Mouse (Mus musculus) cerebral cortex, adult 2 months (tissue): Measurements from ENCODE around the gene Ubash3b.

Source experiments
- WGBS: fragments of 180-500 bp; shearing (Covaris S2); methylation state at CpG from one replicate; pipeline ENCODE4 v1.1.7; 2018; 5-methylcytosine and 5-hydroxymethylcytosine counted together

The Ubash3b gene

DNA sequence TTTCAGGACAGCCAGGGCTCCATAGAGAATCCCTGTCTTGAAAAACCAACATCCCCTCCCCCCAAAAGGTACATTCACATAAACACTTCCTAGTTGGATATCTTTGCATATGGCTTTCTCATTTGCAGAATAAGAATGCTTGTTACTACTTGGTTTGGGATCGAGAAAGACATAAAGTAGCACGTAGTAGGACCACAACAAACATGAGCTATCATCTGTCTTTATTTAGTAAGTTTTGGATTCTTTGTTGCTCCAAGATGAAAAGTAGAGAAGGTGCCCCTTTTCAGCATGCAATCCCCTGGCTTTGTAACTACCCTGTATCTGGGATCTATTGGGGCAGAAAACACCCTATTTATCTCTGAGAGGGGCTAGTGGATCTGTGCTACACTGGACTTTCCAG, 25.2 kb downstream of the Ubash3b start:
- 93% methylated on average over 2 of the region's 2 CpGs for WGBS

DNA sequence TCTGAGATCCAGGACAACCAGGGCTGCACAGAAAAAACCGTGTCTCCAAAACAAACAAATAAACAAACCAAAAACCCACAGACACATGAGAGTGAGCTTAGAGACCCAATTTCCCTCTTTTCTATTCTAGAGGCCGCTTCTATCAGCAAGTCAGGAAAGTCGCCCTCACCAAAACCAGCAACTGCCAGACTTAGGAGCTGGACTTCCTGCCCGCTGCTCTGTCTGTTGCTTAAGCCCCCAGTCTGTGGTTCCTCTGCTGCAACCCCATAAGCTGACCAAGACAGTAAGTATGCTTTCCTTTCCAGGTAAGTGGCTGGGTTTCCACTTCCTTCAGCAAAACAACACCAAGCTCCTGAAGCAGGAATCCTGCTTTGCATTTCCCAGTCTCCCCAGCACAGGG, 26.6 kb downstream of the Ubash3b start:
- 86% methylated on average over 4 of the region's 4 CpGs for WGBS

DNA sequence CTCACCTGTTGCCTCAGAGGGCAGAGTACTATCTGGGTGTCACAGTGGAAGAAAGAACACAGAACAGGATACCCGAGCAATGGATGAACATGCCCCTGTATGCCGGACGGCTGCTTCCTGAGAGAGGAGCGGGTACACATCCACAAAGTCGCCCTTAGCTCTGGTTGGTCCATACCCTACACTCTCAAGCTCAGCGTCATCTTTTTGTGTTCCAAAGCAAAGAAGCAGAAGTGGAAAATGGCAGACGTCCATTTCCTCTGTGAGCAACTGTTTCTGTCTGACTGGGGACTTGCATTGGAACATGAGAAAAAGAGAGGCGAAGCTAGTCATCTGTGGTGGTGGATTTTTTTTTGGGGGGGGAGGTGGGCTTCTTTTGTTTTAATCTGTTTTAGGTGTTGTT, 30.9 kb downstream of the Ubash3b start:
- 73% methylated on average over 8 of the region's 8 CpGs for WGBS

DNA sequence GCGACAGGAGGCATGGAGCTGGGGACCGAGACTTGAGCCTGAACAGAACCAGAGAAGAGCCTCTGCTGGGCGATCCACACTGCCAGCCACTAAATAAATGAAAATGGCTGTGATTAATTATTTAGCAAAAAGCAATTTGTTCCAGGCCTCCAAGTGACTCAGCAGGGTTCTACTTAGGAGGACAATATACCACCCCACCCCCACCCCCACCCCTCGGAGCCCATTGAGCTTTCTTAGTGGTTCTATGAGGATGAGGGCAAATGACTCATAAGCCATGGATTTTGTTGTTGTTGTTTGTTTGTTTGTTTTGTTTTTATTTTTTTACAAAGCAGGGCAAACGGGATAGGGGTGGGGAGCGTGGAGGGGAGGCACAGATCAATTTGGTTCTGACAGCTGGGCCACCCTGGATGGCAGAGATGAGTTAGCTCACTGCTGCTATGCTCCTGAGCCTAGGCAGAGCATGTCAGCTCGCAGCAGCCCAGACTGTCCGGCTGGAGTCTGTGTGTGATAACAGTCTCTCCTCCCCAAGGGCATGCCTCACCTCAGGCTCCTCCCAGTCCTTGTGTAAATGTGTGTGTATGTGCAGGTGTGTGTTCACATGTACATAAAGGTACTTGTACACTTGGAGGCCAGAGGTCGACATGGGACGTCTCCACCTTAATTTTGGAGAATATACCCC, 31.6 kb downstream of the Ubash3b start:
- 78% methylated on average over 10 of the region's 10 CpGs for WGBS

DNA sequence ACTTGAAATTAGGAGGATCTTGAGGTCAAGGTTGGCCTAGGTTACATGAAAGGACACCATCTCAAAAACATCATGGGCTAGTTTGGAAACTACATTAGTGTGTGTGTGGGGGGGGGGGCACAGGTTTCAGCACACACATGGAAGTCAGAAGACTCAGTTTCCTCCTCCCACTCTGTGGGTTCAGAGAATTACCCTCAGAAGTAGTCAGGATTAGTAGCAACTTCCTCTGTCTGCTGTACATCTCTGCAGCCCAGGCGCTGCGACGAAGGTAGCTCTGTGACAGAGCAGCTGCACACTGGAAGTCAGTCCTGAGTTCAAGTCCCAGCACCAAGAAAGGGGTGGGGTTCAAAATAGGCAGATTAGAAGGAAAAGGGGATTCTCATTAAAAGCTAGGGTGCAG, 32.2 kb downstream of the Ubash3b start:
- 94% methylated on average over 3 of the region's 3 CpGs for WGBS

DNA sequence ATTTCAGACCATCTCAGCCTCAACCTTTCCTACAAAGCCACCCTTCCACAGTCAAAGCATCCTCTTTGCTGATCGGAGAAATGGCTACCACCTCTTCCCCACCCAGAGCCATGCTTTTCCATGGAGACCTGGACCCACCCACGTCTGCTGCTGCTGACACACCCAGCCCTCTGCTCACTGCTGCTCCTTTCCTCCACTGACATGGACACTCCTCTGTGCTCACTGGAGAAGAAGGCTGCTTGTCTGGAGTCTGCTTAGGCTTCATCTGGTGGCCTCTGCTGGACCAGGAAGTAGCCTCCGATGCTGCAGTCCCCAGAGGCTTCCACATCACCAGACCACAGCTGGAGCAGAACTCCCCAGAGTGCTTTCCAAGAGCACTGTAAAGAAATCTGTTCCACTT, 34.8 kb downstream of the Ubash3b start:
- WGBS: 85% methylated on average over 3 of the region's 3 CpGs

DNA sequence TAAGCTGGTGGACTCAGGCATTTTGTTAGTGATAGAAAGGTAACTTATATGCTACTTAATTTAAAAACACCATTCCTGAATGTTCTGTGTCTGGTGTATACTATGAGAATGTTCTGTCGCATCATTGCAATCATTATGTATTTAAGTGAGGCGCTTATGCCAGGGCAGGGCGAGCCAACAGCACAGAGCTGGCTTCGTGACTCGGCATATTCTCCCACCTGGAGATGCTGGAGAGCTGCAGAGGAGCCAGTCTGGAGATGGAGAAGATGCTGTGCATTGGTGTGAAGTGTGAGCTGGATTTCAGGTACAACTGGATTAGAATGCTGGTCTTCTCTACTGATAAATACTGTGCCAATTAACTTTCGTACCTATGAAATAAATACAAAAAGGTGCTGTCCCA, 37.2 kb downstream of the Ubash3b start:
- 95% methylated on average over 6 of the region's 6 CpGs for WGBS

DNA sequence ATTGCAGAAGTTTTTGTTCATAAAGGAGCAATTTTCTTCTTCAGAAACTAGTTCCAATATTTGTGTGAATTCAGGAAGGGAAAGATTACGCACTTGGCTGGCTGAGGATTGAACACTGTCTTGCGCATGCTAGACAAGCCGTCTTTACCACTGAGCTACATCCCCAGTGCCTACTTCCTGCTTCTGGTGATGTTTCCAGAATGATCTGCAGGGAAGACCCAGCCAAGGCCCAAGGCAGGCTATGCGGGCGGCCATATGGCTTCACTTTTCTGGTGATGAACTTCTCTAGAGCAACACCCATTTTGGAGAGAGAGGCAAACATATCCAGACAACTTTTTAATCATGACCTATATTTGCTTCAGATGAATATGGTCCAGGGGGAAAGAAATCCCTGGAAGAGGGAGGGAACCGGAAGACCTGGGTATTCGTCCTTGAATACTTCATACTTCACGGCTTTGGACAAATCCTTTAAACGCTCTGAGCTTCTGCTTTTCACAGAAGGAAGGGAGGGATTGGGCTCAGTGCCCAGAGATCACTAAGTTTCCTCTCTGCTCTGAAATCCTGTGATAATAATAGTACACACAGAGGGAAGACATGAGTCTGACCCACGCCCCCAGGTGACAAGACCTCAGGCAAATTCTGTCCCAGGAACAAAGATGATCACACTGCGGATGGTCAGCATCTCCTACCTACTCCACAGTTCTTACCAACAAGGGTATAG, 38.9 kb downstream of the Ubash3b start:
- WGBS: 38% methylated on average over 11 of the region's 11 CpGs

DNA sequence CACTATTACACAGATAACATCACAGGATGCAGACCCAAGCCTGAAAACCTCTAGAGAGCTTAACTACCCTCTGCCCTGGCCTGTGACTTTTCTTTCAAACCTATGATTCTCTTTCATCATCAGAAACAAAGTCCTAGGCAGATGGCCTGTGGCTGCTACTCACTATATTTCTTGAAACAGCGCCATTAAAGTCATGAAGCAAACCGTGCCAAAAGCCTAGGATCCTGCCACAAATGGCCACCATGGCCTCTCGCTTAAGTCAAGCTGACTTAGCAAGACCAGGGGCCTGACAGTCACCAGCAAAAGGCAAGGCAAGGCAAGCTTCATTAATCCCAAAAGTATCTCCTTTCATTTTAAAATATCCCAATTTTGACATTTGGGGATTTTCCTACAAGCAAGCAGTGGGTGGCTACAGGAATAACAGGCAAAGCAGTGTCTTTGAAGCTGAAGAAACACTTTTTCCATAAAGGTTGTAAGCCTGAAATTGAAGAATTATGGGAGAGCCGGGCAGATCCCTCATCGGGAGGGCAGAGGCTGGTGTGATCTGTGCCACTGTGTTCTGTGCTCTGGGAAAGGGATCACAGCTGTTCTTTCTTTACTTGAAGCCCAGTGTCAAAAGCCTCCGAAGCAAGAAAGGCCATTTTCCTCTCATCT, 39.7 kb downstream of the Ubash3b start:
- WGBS: 44% methylated on average over 6 of the region's 6 CpGs

DNA sequence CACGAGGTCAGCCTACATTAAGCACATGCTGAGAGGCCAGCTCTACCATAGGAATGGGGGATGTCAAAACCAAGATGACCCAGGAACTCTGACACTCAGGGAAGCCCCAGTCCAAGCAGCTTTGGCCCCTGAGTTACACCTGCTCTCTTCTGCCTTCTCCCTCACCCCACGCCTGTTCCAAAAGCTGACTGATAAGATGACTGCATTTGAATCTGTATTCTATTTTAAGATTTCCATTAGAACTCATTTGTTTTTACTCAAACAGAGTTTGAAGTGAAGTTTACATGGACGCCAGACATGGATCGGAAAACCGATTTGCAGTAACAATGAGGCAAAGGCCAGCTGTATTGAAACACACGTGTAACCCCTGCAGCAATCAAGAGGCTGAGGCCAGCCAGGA, 41.5 kb downstream of the Ubash3b start:
- WGBS: 87% methylated on average over 6 of the region's 6 CpGs

DNA sequence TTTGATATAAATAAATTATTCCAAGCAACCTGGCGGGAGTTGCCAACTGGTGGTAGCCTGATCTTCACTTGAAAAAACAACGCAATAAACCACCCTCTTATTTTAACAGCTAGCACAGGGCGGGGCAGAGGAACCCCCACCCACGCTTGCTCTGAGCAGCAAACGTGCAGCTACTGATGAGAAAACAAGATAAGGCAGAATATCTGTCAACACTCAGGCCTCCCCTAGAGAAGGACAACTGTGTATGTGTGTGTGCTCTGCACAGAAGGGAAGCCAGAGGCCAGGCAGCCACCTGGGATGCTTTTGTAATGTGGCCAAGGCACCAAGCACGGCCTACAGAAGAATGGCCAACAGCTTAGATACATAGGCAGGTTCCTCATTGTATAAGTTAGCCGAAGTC, 43.4 kb downstream of the Ubash3b start:
- 43% methylated on average over 7 of the region's 7 CpGs for WGBS

DNA sequence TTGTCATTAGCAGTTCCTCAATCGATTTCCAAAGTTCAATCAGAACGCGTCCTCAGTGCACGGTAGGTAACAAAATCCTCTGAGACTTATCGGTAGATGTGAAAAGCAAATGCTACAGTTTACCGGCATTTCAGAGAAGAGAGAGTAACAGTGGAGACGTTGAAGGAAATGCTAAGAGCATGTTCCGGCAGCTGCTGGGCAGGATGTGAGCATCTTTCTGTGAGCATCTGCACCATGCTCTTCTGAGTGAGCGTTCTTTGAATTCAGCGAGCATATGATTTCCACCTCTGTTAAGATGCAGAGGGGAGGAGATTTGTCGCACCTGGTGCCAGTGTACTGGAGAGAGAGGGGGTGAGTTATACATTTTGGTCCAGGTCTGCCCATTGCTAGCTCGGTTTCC, 45.4 kb downstream of the Ubash3b start:
- WGBS: 80% methylated on average over 12 of the region's 12 CpGs

DNA sequence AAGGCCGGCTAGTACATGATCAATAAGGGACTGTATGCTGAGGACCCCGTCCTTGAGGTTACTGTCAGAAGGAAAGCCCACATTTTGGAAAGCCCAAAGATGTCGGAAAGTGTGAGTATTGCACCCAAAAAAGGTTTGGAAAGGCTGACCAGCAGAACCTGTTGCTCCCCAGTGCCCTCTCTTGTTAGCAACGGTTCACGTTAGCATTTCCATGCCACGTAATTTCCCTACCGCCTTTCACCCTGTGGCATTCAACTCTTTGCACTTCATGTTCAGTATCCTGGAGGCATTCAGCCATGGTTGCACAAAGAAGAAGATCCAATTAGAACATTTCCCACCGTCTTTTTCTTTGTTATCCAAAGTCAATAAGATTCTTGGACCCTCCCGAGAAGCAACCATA, 47.1 kb downstream of the Ubash3b start:
- WGBS: 93% methylated on average over 9 of the region's 9 CpGs

DNA sequence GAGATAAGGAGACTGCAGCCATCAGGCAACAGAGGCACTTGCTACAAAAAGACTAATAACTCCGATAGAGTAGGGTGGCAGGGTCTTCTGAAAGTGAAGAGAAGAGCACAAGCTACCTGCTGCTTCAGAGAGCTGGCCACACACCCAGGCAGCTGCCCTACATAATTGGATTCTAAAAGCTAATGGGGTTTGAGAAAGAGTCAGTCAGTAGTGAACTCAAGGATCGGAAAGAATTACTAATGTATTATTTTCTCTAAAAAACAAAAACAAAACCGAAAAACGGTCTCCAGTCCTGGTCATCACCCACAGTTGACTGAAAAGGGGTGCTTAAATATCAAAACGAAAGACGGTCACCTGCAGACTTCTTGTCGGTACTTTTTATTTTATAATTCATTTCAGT, 51.7 kb downstream of the Ubash3b start:
- 89% methylated on average over 7 of the region's 7 CpGs for WGBS

DNA sequence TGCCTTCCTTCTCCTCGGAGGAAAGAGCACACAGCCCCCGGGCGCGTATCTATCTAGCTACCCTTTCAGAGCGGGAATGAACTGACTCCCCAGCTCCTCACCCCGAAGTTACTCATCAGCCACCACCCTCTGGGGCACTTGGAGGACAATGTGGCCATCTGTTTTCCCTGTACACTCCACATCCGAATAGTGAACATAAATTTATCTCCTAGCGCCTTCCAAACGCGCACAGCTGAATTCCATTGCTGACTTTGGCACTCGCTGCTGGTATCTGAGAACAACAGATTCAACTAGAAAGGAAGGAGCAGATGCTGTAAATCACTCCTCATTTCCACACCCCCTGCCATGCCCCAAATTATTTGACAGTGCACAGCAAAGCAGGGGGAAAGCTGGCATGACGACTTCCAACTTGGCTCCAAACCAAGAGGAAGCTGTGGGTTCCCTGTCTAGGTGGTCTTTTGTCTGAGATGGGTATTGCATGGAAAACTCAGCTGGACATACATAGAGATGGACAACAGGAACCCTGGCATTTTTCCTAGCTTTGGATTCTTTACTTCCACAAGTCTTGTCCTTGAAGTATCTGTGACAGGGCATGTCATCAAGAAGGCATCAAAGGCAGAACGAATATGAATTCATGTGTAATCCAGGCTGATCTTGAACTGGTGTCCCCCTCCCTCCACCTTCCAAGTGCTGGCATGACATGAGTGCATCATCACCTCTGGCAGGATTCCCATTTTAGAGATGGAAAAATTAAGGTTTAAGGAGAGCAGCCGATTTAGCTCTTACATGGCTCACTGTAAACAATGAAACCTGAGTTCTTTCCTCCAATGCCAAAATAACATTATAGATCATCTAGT, 52.9 kb downstream of the Ubash3b start:
- 30% methylated on average over 14 of the region's 14 CpGs for WGBS

DNA sequence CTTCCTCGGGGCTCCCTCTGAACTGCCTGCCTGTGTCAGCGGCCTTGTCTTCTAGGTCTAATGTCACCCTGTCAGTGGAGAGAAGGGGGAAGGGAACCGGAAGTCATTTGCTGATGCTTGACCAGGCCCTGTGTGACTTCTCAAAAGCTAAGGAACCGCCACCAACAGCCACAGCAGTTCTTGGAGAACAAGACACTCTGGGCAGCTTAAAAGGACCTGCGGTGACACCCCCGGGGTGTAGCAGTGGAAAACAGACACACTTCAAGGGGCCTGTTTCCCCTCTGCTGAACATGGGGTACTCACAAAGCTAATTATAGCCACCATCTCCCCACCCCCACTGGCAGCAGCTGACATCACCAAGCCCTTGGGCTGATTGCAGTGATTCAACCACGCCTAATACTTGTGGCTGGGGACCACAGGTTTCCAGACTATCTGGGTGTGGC, 56.3 kb downstream of the Ubash3b start:
- 67% methylated on average over 7 of the region's 7 CpGs for WGBS

DNA sequence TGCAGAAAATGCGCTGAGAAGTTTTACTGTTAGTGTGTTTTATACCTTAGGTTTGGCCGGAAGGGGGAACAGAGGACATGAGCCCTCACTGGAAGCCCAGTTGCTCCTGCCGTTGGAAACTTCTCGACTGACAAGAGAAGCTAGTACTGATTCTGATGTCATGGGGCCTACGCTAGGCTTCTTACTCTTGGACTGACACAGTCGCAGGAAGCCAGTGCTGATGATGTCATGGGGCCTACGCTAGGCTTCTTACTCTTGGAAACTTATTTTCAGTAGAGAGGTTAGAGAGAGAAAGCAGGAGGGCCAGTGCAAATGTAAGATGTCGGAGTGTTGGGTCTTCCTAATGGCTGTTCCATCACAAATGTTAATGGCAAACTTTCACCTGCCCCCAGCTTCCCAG, 57.8 kb downstream of the Ubash3b start:
- 97% methylated on average over 8 of the region's 8 CpGs for WGBS

DNA sequence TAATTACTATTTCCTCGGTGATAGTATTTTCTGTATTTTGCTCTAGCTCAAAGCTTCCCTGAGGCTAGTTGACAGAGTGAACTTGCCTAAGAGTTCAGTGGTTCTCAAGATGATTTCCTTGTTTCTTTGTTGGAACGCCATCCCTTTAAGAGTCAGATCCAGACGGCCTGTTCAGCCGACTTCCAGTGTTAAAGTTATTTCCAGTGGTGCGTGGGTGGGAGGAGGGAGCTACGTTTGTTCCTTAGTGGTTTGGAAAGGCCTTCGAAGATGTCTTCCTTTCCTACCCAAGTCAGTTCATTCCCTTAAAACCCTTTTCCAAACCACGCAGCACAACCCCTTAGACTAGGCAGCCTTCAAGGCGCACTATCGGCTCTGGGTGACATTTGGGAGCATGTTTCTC, 58.9 kb downstream of the Ubash3b start:
- 53% methylated on average over 10 of the region's 10 CpGs for WGBS

DNA sequence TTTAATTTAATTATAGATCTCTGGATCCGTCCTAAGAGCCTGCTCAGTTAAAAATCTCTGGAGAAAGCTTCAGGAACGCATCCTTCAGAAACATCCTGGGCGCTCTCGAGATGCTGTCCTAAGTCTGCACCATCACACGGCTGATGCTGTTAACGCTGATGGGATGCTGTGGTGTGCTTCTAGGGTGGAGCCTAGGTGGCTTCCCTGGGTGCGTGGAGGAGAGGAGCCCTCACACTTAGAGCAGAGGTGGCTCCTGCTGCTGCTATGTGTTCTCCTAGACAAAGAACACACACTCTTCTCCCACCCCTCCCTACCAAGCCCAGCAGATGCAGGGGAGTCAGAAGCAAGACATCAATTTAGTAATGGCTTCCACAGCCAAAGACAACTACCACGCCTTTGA, 61.6 kb downstream of the Ubash3b start:
- 66% methylated on average over 8 of the region's 8 CpGs for WGBS

DNA sequence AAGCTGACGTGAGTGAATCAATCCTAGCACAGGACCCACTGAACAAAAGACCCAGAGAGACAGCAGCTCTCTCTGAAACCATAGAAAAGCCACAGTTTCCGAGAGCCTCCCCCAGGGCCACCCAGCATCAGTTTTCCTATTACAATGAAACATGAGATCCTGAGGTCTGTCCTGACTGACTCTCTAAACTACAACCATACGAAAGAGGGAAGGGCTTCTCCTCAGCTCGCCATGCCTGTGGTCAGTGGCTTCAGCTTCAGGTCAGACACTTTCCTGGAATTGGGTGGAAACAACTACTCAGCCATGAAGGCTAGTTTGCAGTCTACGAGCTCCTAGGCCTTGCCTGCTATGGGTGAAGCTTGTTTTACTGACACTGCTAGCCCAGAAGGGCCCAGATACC, 62.4 kb downstream of the Ubash3b start:
- WGBS: 91% methylated on average over 5 of the region's 5 CpGs

DNA sequence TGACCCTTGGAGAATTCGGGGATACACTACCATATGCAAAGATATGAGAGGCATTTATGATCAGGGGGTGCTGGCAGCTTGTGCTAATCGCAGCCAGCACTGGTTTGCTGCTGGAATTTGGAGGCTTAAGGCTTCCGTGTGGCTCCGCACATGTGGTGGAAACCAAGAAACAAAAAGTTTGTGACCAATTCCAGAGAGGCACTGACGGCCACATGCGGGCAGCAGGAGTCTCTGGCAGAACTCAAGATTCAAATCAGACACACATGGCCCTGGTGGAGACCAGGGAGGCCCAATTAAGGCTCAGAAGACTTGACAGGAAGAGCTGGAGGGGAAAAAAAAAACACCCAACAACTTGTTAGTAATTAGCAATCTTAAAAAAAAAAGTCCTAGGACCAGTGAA, 63.4 kb downstream of the Ubash3b start:
- WGBS: 90% methylated on average over 6 of the region's 6 CpGs

DNA sequence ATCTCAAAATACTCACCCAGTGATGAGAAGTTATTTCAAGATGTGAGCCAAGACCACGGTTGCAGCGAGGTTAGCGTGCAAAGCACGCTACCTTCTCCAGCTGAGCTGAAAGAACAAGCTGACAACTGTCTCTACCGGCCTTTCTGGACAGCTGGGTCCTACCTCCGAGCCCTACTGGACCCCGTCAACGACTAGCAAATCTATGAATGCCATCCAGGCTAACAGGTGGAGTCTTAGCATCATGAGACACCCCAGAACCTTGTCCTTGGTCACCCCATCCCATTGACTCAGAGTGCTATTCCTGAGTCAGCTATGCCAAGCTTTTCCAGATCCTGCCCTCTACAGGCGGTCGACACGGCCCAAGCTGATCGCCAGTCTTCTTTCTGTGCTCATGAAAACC, 69.5 kb downstream of the Ubash3b start:
- WGBS: 89% methylated on average over 12 of the region's 12 CpGs
